Mouse (Mus musculus): Measurements from ENCODE around the gene Gm7247.
"Not testable (repeated sequence)": the region's sequence is repeated elsewhere in the genome, so short reads cannot be mapped to it uniquely, and the experiment has no call there.

The Gm7247 gene

GRCm38 (mm10) chr14:51361456-51361855 lies at the start of gene Gm7247:
Gene Gm7247, plus strand, starts transcription at chr14:51361756.
- no peak for DNase-seq

GRCm38 (mm10) chr14:51324001-51324400 lies 37.6 kb upstream of the Gm7247 start:
- DNase-seq: no peak

GRCm38 (mm10) chr14:51346027-51346426 lies 15.5 kb upstream of the Gm7247 start:
- no peak for DNase-seq

- peak; percentile 67 for DNase-seq
These were observed 3.2 kb upstream of the Gm7247 start for GRCm38 (mm10) chr14:51358111-51358982.

- DNase-seq: no peak
These were observed 21.2 kb downstream of the Gm7247 start for GRCm38 (mm10) chr14:51382805-51383204.

- DNase-seq: peak; percentile 14
These were observed 22.8 kb downstream of the Gm7247 start for GRCm38 (mm10) chr14:51384351-51384750.

GRCm38 (mm10) chr14:51385741-51386140 lies 24.2 kb downstream of the Gm7247 start:
- DNase-seq: peak; percentile 50

- peak; percentile 17 for DNase-seq
These were observed 26.2 kb downstream of the Gm7247 start for GRCm38 (mm10) chr14:51387768-51388167.

GRCm38 (mm10) chr14:51388222-51388621 lies 26.7 kb downstream of the Gm7247 start:
- DNase-seq: peak; percentile 61

GRCm38 (mm10) chr14:51410520-51410919 lies 49.0 kb downstream of the Gm7247 start, which contains the start of gene Vmn2r88:
Gene Vmn2r88, plus strand, starts transcription at chr14:51410820.
- no peak for DNase-seq

GRCm38 (mm10) chr14:51423885-51424284 lies 62.3 kb downstream of the Gm7247 start:
- no peak for DNase-seq

- not testable (repeated sequence) for DNase-seq
These were observed 68.6 kb downstream of the Gm7247 start for GRCm38 (mm10) chr14:51430138-51430537.

GRCm38 (mm10) chr14:51434546-51434945 lies 73.0 kb downstream of the Gm7247 start:
- DNase-seq: no peak

GRCm38 (mm10) chr14:51435020-51435419 lies 73.5 kb downstream of the Gm7247 start:
- DNase-seq: no peak

GRCm38 (mm10) chr14:51438955-51439354 lies 77.4 kb downstream of the Gm7247 start:
- peak; percentile 18 for DNase-seq

GRCm38 (mm10) chr14:51451557-51451956 lies 90.0 kb downstream of the Gm7247 start, which contains the start of gene Vmn2r89:
Gene Vmn2r89, plus strand, starts transcription at chr14:51451857.
- peak; percentile 12 for DNase-seq

- not testable (repeated sequence) for DNase-seq
These were observed 118.7 kb downstream of the Gm7247 start for GRCm38 (mm10) chr14:51480278-51480677.

GRCm38 (mm10) chr14:51481332-51482015 lies 119.9 kb downstream of the Gm7247 start:
- not testable (repeated sequence) for DNase-seq

- DNase-seq: no peak
These were observed 120.6 kb downstream of the Gm7247 start for GRCm38 (mm10) chr14:51482051-51482715.

- not testable (repeated sequence) for DNase-seq
These were observed 121.4 kb downstream of the Gm7247 start for GRCm38 (mm10) chr14:51482971-51483381.

GRCm38 (mm10) chr14:51483671-51484070 lies 122.1 kb downstream of the Gm7247 start:
- no peak for DNase-seq

- DNase-seq: no peak
These were observed 124.6 kb downstream of the Gm7247 start for GRCm38 (mm10) chr14:51486111-51486510.

GRCm38 (mm10) chr14:51495781-51496180 lies 134.2 kb downstream of the Gm7247 start:
- DNase-seq: no peak

Measured in retina, postnatal 1 day (tissue).